Mouse (Mus musculus) heart, embryonic 12.5 days (tissue): ENCODE data around the gene Gpi1. TPM values are rescaled to one million over a fixed set of nuclear protein-coding genes. Genes with fewer than 3 reads are reported as not detected.

ENCODE experiments used
- ATAC-seq: fragments of 200-750 bp; cut with Nextera tagmentation; 2 replicates; pipeline ENCODE4 v1.8.0; 2017; ENCODE audit warnings: moderate TSS enrichment, moderate library complexity; ENCODE audit not compliant: insufficient number of reproducible peaks, low FRiP score
- H3K27ac ChIP-seq: fragments of 300-500 bp; sonication (generic); 2 replicates; pipeline ENCODE4 v1.5.1; 2016; ENCODE audit warnings: mild to moderate bottlenecking, moderate library complexity; ENCODE audit not compliant: poor library complexity, severe bottlenecking
- H3K27me3 ChIP-seq: fragments of 300-500 bp; sonication (generic); replicated peaks from 2 replicates; pipeline ENCODE4 v1.6.1; 2016; ENCODE audit warnings: mild to moderate bottlenecking, moderate library complexity
- H3K36me3 ChIP-seq: fragments of 300-500 bp; sonication (generic); 2 replicates; pipeline ENCODE4 v1.6.1; 2016; ENCODE audit warnings: mild to moderate bottlenecking, moderate library complexity
- H3K4me1 ChIP-seq: fragments of 300-500 bp; sonication (generic); replicated peaks from 2 replicates; pipeline ENCODE4 v1.6.1; 2016; ENCODE audit warnings: mild to moderate bottlenecking
- H3K4me2 ChIP-seq: fragments of 300-500 bp; sonication (generic); 2 replicates; pipeline ENCODE4 v1.6.1; 2016; ENCODE audit warnings: mild to moderate bottlenecking, moderate library complexity
- H3K4me3 ChIP-seq: fragments of 300-500 bp; sonication (generic); 2 replicates; pipeline ENCODE4 v1.5.1; 2016; ENCODE audit warnings: mild to moderate bottlenecking
- H3K9ac ChIP-seq: fragments of 300-500 bp; sonication (generic); 2 replicates; pipeline ENCODE4 v1.6.1; 2016; ENCODE audit warnings: mild to moderate bottlenecking, moderate library complexity
- H3K9me3 ChIP-seq: fragments of 300-500 bp; sonication (generic); replicated peaks from 2 replicates; pipeline ENCODE4 v1.6.1; 2016; ENCODE audit warnings: mild to moderate bottlenecking, moderate library complexity
- WGBS: fragments of 180-500 bp; shearing (Covaris S2); methylation state at CpG from one replicate; pipeline ENCODE4 v1.1.7; 2016; 5-methylcytosine and 5-hydroxymethylcytosine counted together
- polyA plus RNA-seq: library from polyadenylated mRNA; unstranded; fragments of >200 nt; fragmentation: Nextera tagmentation; extraction: Ambion mirVana; gene quantifications from 2 replicates; pipeline ENCODE4 v1.2.1, GENCODE M21; 2016

Gpi1 gene
- polyA plus RNA-seq, 1 experiment from 2014 or later: 777 TPM

DNA sequence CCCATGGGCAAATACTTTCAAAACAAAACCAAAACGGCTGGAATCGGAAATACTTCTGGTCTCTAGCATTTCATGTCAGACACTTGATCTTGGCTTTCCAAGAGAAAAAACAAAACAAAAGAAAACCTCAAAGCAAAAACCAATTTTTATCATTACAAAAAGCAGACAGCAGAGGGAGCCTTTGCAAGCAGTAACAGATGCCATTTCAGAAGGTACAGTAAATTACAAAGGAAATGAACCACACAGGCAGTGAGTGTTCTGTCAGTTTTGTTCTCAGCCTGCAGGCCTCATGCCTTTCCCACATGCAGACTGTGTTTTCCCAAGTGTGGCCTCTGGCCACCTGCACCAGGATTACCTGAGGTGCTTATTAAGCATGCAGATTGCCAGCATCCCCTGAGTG is 21.9 kb upstream of the Gpi1 start:
- 80% methylated on average over 2 of the region's 2 CpGs for WGBS

DNA sequence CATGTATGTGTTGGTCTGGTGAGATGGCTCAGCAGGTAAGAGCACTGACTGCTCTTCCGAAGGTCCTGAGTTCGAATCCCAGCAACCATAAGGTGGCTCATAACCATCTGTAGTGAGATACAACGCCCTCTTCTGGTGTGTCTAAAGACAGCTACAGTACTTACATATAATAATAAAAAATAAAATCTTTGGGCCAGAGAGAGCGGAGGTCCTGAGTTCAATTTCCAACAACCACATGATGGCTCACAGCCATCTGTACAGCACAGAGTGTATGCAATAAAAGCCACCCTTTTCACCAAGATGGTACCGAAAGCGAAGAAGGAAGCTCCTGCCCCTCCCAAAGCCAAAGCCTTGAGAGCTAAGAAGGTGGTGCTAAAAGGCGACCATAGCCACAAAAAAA is 20.6 kb upstream of the Gpi1 start, which contains the start of gene Gm6096:
Gene Gm6096 (plus strand): TSS at position 301 of the 400 bp plus-strand sequence.
- H3K4me1 ChIP-seq: no peaks in the 10 kb centered on the region
- H3K27ac ChIP-seq: no peak within 1 kb of the TSS
- no peak for ATAC-seq
- H3K9me3 ChIP-seq: no peaks in the 10 kb centered on the region
- H3K4me2 ChIP-seq: no peak within 1 kb of the TSS
- no peak within 1 kb of the TSS for H3K9ac ChIP-seq
- no peak within 1 kb of the TSS for H3K4me3 ChIP-seq
- H3K36me3 ChIP-seq: peaks cover 76% of the 10 kb centered on the region
- 91% methylated on average over 7 of the region's 7 CpGs for WGBS
- H3K27me3 ChIP-seq: no peaks in the 10 kb centered on the region

More for the DNA sequence above, 21.9 kb upstream of the Gpi1 start:
- H3K36me3 ChIP-seq: peaks cover 76% of the 10 kb centered on the region
- no peak overlapping the region for H3K9ac ChIP-seq
- no peak overlapping the region for H3K27ac ChIP-seq
- ATAC-seq: no peak
- H3K4me3 ChIP-seq: no peak overlapping the region
- no peak overlapping the region for H3K4me2 ChIP-seq
- H3K27me3 ChIP-seq: no peaks in the 10 kb centered on the region
- H3K4me1 ChIP-seq: no peaks in the 10 kb centered on the region
- H3K9me3 ChIP-seq: no peaks in the 10 kb centered on the region

DNA sequence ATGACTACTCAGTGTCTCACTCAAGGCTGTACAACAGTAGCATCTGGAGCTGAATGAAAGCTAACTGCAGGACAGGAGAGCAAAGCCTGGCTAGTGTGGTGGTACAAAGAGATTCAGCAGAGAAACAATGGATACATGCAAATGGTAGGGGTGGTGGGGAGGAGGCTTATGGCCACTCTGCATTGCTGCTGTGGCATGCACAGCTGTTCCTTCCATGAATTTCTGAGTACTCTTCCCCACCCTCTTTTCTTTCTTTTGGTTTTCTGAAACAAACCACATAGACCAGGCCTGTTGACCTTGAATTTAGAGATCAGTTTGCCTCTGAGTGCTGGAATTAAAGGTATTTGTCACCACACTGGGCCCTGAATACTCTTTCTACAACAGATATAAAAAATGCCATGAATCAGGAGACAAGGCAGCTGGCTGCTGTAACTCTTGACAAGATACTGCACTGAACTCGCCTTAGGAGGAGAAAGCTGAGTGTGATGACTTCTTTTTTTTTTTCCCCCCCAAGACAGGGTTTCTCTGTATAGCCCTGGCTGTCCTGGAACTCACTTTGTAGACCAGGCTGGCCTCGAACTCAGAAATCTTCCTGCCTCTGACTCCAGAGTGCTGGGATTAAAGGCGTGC is 16.8 kb upstream of the Gpi1 start:
- no peaks in the 10 kb centered on the region for H3K27me3 ChIP-seq
- H3K27ac ChIP-seq: no peak overlapping the region
- WGBS: 82% methylated on average over 3 of the region's 3 CpGs
- no peaks in the 10 kb centered on the region for H3K4me1 ChIP-seq
- H3K9me3 ChIP-seq: no peaks in the 10 kb centered on the region
- no peak overlapping the region for H3K4me2 ChIP-seq
- no peak for ATAC-seq
- peaks cover 82% of the 10 kb centered on the region for H3K36me3 ChIP-seq
- H3K4me3 ChIP-seq: no peak overlapping the region
- H3K9ac ChIP-seq: no peak overlapping the region

DNA sequence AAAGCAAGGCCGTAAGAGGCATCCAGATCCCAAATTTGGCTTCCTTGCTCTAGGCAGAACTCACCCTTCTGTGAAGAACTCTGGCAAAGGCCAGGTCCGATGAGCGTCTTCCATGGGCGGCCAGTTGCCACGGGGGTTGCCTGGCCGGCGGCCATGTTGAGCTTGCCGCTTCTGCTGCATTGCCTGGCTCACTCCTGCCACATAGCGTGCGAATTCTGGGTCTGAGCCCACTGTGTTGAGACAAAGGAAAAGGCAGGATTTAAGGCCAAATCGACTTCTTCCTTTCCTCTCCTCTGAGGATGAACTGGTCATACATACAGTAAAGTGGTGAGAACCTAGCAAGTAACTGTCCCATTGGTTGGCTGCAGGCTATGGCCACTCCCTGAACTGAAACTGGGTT is 12.0 kb upstream of the Gpi1 start:
- Histone ChIP-seq H3K4me1 (no peaks in the 10 kb centered on the region), H3K9ac (no peak overlapping the region), H3K4me2 (no peak overlapping the region), H3K36me3 (peaks cover 83% of the 10 kb centered on the region), H3K27ac (no peak overlapping the region), H3K4me3 (no peak overlapping the region), H3K27me3 (no peaks in the 10 kb centered on the region), H3K9me3 (no peaks in the 10 kb centered on the region)
- 94% methylated on average over 11 of the region's 11 CpGs for WGBS
- ATAC-seq: no peak

DNA sequence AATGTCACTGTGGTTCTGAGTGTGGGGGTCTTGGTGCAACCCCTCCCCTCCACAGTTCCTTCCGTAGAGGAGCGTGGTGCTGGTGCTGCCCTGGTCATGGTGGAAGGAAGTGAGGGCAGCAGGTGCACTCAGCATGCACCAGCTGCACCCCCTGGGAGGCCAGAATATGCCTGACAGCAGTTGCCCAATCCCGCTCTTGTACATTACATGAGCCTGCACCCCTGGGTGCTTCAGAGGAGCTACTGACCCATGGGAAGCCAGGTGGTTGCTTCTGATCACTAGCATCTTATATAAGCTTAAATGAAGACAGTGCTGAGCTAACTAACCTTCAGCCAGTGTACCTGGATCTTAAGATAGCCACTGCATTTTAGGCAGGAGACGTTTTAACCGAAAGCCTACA is 8.0 kb upstream of the Gpi1 start:
- WGBS: 92% methylated on average over 5 of the region's 5 CpGs
- ATAC-seq: no peak
- H3K4me2 ChIP-seq: no peak overlapping the region
- no peaks in the 10 kb centered on the region for H3K27me3 ChIP-seq
- H3K9me3 ChIP-seq: no peaks in the 10 kb centered on the region
- H3K4me1 ChIP-seq: peaks cover 11% of the 10 kb centered on the region
- no peak overlapping the region for H3K27ac ChIP-seq
- peaks cover 63% of the 10 kb centered on the region for H3K36me3 ChIP-seq
- no peak overlapping the region for H3K9ac ChIP-seq
- H3K4me3 ChIP-seq: no peak overlapping the region

DNA sequence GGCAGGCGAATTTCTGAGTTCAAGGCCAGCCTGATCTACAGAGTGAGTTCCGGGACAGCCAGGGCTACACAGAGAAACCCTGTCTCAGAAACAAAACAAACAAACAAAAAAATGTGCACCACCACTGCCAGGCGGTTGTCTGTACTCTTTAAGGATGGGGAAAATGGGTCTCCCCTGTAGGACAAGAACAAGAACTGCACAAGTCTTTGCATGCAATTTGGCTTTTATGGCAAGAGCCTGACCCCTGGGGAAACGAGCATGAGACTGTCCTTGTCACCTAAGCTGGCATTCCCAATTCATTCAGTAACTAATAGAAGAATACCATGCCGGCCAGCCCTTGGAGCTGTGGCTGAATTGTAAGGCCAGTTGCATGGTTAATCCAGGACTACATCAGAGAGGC is 5.5 kb upstream of the Gpi1 start:
- Histone ChIP-seq H3K36me3 (peaks cover 42% of the 10 kb centered on the region), H3K4me2 (no peak overlapping the region), H3K27me3 (no peaks in the 10 kb centered on the region), H3K27ac (no peak overlapping the region), H3K9me3 (no peaks in the 10 kb centered on the region), H3K4me3 (no peak overlapping the region), H3K9ac (no peak overlapping the region), H3K4me1 (peaks cover 20% of the 10 kb centered on the region)
- 85% methylated on average over 5 of the region's 5 CpGs for WGBS
- no peak for ATAC-seq

DNA sequence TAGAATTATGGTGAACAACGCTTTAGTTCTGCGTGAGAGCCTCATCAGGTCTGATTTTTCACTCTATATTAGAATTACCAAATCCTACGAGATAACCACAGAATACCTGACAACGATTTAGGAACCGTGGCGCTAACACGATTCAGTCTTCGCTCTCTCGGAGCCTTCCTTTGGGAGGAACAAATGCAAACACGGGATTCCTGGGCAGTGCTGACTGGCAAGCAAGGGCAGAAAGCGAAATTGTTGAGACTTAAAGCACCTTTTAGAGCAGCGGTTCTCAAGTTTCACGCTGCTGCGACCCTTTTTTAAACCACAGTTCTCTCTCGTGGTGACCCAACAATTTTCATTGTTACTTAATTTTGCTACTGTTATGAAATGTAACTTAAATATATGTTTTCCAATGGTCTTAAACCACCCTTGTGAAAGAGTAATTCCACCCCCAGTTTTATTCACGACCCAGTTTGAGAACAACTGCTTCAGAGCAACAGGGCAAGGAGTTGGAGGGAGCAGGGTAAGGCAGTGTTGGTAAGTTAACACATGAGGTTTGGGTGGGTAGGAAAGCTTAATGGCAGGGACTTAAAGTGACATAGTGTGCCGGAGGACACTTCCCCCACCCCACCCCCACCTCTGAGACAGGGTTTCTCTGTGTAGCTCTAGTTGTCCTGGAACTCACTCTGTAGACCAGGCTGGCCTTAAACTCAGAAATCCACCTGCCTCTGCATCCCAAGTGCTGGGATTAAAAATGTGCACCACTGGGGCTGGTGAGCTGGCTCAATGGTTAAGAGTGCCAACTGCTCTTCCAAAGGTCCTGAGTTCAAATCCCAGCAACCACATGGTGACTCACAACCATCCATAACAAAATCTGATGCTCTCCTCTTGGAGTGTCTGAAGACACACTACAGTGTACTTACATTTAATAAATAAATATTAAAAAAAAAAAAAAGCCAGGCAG is 4.8 kb upstream of the Gpi1 start:
- WGBS: 2% methylated on average over 17 of the region's 17 CpGs
- H3K27ac ChIP-seq: peak overlapping the region; percentile 93
- peak overlapping the region; percentile 74 for H3K4me2 ChIP-seq
- H3K36me3 ChIP-seq: peaks cover 37% of the 10 kb centered on the region
- H3K4me3 ChIP-seq: peak overlapping the region; percentile 49
- H3K9me3 ChIP-seq: no peaks in the 10 kb centered on the region
- ATAC-seq: no peak
- peak overlapping the region; percentile 77 for H3K9ac ChIP-seq
- H3K27me3 ChIP-seq: no peaks in the 10 kb centered on the region
- peaks cover 24% of the 10 kb centered on the region for H3K4me1 ChIP-seq

DNA sequence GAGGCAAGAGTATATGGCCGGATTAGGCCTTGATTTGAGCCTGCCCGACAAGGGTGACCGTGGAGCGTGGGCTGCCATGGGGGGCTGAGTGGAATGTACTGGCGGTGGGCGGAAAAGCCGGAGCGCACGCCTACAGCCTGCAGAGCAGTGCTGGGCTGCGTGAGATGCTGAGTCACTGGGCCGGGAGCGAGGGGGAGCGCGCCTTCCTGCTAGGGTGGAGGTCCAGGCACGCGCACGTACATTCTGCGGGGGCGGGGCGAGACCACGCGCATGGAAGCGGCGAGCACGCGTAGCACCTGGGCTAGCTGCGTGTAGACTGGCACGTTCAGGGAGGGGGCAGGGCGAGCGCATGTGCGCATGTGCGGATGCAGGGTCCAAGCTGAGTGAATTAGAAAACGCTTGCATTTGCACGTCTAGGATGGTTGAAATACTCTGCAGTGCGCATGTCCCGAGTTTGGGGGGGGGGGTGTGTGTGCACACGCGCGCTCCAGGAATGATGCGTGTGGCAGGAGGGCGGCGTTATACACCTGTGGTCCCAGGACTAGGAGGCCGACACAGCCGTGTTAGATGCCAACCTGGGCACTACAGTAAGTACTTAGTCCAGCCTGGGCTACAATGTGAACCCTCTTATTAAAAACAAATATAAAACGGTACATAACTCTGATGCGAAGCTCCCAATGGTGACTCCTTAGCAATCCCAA is 3.9 kb upstream of the Gpi1 start:
- peaks cover 29% of the 10 kb centered on the region for H3K36me3 ChIP-seq
- no peaks in the 10 kb centered on the region for H3K27me3 ChIP-seq
- H3K9ac ChIP-seq: peak overlapping the region; percentile 77
- H3K4me2 ChIP-seq: peak overlapping the region; percentile 74
- ATAC-seq: peak; percentile 90
- H3K27ac ChIP-seq: peak overlapping the region; percentile 93
- no peaks in the 10 kb centered on the region for H3K9me3 ChIP-seq
- under 1% methylated on average over 45 of the region's 46 CpGs for WGBS
- peak overlapping the region; percentile 49 for H3K4me3 ChIP-seq
- H3K4me1 ChIP-seq: peaks cover 27% of the 10 kb centered on the region

DNA sequence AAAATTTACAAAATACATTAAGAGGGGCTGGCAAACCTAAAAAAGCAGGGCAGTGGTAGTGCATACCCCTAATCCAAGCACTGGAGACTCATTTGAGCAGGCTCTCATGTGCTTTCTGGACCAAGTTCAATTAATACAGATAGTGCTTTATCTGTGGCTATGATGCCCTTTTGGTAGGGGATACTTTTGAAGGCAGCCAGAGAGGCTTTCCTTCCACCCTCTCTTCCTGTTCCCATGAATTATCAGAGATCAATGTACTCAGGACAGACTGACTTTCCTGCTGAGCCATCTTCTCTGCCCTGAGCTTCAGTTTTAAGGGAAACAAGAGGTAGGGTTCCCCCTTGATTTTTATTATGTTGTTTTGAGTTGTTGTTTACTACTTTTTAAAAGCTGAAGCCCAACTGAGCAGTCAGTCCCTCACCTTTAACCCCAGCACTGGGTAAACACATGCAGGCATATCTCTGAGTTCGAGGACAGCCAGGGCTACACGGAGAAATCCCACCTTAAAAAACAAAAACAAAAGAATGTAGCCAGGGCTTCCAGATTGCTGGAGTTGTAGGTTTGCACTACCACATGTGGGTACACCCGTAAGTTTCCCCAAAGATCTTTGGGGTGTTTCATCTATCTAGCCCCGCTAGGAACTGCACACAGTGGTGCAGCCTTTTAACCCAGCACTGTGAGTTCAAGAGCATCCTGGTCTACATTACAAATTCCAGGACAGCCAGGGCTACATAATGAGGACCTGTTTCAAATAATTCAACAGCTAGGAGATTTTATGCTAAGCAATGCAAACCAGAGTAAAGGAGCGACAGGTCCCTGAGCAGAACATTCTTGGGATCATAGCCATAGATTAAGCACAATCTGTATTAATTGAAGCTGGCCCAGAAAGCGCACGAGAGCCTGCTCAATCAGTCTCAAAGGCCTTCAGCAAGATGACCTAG is 2.9 kb upstream of the Gpi1 start:
- Histone ChIP-seq H3K27me3 (no peaks in the 10 kb centered on the region), H3K4me3 (peak overlapping the region; percentile 49), H3K9me3 (no peaks in the 10 kb centered on the region), H3K36me3 (peaks cover 27% of the 10 kb centered on the region), H3K9ac (peak overlapping the region; percentile 70), H3K27ac (peak overlapping the region; percentile 93), H3K4me1 (peaks cover 37% of the 10 kb centered on the region), H3K4me2 (peak overlapping the region; percentile 74)
- no peak for ATAC-seq
- 41% methylated on average over 7 of the region's 7 CpGs for WGBS

DNA sequence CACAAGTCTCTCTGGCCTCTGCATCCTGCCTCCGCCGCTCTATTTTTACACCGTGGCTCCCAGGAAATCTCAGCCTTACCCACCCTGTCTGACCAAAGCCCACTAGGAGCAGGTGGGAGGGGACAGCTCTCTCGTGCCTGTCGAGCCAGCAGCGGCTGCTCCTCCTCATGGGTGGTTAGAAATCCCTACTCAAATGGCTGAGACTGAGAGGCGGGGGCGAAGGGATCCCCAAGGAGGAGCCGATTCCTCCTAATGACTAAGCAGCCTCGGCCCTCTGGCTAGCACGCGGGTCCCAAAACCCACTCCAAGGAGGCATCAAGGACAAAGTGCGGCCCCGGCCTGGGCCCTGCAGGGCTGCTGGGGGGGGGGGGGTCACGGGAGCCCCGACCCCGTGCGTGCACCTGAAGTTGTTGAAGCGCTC is 435 bp downstream of the Gpi1 start:
- ATAC-seq: peak; percentile 33
- Histone ChIP-seq H3K4me3 (peak overlapping the region; percentile 73), H3K9me3 (no peaks in the 10 kb centered on the region), H3K27me3 (no peaks in the 10 kb centered on the region), H3K27ac (peak overlapping the region; percentile 89), H3K4me1 (peaks cover 61% of the 10 kb centered on the region), H3K9ac (peak overlapping the region; percentile 84), H3K4me2 (peak overlapping the region; percentile 76), H3K36me3 (peaks cover 42% of the 10 kb centered on the region)
- WGBS: 0% methylated on average over 19 of the region's 19 CpGs
